ENCODE assay signal across 20 mouse cellular contexts in the genomic region with DNA sequence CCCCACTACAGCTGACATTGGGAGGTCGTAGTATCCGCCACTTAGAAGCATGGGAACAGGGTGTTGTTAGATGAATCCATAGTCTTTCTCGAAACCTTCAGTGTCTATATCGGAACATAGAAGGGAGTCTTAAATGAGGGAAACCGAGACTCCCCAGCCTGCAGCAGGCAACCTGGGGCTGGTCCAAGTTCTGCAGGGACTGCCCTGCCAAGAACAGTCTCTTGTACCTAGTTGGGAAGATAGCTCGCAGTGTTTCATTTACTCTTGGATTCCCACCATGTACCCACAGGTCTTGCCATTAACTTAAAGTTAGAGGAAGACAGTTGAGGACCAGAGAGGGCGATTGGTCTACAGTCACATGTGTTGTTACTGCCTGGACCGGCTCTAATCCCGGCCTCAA. TPM values are rescaled to one million over a fixed set of nuclear protein-coding genes. Genes with fewer than 3 reads are reported as not detected.
DNase-seq lines count a peak whose midpoint lies in the region; ATAC-seq and TF ChIP-seq lines count a peak whose summit lies in the region.
"Had no signal": no experiment of that assay in that cellular context is flagged by ENCODE, and none has a peak within 500 bp of the region (broad histone marks: within the 10 kb centered on the region; RNA-seq: fewer than 3 reads in every experiment).

No protein-coding gene starts in this region.

- DNase-seq in forebrain, embryonic 10.5 days (ENCODE audit: extremely low spot score, low spot score): no peak
- DNase-seq in liver: no peak
- DNase-seq in embryonic facial prominence, embryonic 10.5 days (ENCODE audit: low spot score): no peak
- no peak for DNase-seq in frontal cortex, postnatal 10 days (ENCODE audit: low spot score in 2 of 2)
- DNase-seq: adrenal gland, adult 8-10 months; cerebellum, adult 11-12 months; gastrocnemius, postnatal 10 days; heart, adult 11 months; kidney, adult 8-10 months; layer of hippocampus, postnatal 36 days had no signal

- H3K27ac ChIP-seq in forebrain, embryonic 10.5 days: 0 out of 2 replicates have a peak overlapping the region, but pooled peaks have one; percentile 96
- H3K27ac ChIP-seq in forebrain, embryonic 12.5 days: no peak overlapping the region
- peak overlapping the region; percentile 96 for H3K27ac ChIP-seq in liver, embryonic 12.5 days
- peak overlapping the region; percentile 40; the same call in 1 of the 2 replicates for H3K27ac ChIP-seq in embryonic facial prominence, embryonic 10.5 days (replicated peaks)
- 0 out of 2 replicates have a peak overlapping the region, but pooled peaks have one; percentile 48 for H3K27ac ChIP-seq in limb, embryonic 13.5 days
- H3K27ac ChIP-seq in intestine, postnatal 0 days (ENCODE audit: low read depth, low read length): no peak overlapping the region
- H3K27ac ChIP-seq: macrophage had no signal

- peaks cover 19% of the 10 kb centered on the region for H3K36me3 ChIP-seq in forebrain, embryonic 10.5 days (replicated peaks)
- H3K36me3 ChIP-seq in forebrain, embryonic 12.5 days (replicated peaks): peaks cover 8% of the 10 kb centered on the region
- peaks cover 9% of the 10 kb centered on the region for H3K36me3 ChIP-seq in liver, embryonic 12.5 days
- peaks cover 15% of the 10 kb centered on the region for H3K36me3 ChIP-seq in embryonic facial prominence, embryonic 10.5 days (replicated peaks)
- peaks cover 14% of the 10 kb centered on the region for H3K36me3 ChIP-seq in limb, embryonic 13.5 days
- H3K36me3 ChIP-seq in intestine, postnatal 0 days (ENCODE audit: control insufficient read depth, insufficient read depth): peaks cover 3% of the 10 kb centered on the region

- ATAC-seq in forebrain, embryonic 12.5 days (ENCODE audit: low FRiP score): no peak
- no peak for ATAC-seq in liver, embryonic 12.5 days
- ATAC-seq in limb, embryonic 13.5 days (ENCODE audit: low FRiP score, low read depth): no peak
- ATAC-seq in intestine, postnatal 0 days: no peak
- ATAC-seq: activated CD4-positive, CD25-positive, alpha-beta regulatory T cell, adult 4 months; forebrain, embryonic 13.5 days had no signal

- no peaks in the 10 kb centered on the region for H3K9me3 ChIP-seq in forebrain, embryonic 10.5 days
- no peaks in the 10 kb centered on the region for H3K9me3 ChIP-seq in forebrain, embryonic 12.5 days
- no peaks in the 10 kb centered on the region for H3K9me3 ChIP-seq in liver, embryonic 12.5 days (replicated peaks)
- H3K9me3 ChIP-seq in embryonic facial prominence, embryonic 10.5 days: no peaks in the 10 kb centered on the region
- H3K9me3 ChIP-seq in limb, embryonic 13.5 days: no peaks in the 10 kb centered on the region
- no peaks in the 10 kb centered on the region for H3K9me3 ChIP-seq in intestine, postnatal 0 days (ENCODE audit: control insufficient read depth)
- H3K9me3 ChIP-seq: forebrain, embryonic 13.5 days; hindbrain, embryonic 13.5 days; limb, embryonic 15.5 days had no signal

- H3K4me1 ChIP-seq in forebrain, embryonic 10.5 days: peaks cover 47% of the 10 kb centered on the region
- peaks cover 30% of the 10 kb centered on the region for H3K4me1 ChIP-seq in forebrain, embryonic 12.5 days
- peaks cover 63% of the 10 kb centered on the region for H3K4me1 ChIP-seq in liver, embryonic 12.5 days
- H3K4me1 ChIP-seq in embryonic facial prominence, embryonic 10.5 days: peaks cover 40% of the 10 kb centered on the region
- peaks cover 27% of the 10 kb centered on the region for H3K4me1 ChIP-seq in limb, embryonic 13.5 days
- no peaks in the 10 kb centered on the region; the same call in 1 of the 2 replicates for H3K4me1 ChIP-seq in intestine, postnatal 0 days (replicated peaks; ENCODE audit: control insufficient read depth, insufficient read depth, low read length)

- H3K4me2 ChIP-seq in forebrain, embryonic 12.5 days: no peak overlapping the region
- H3K4me2 ChIP-seq in liver, embryonic 12.5 days: no peak overlapping the region
- no peak overlapping the region for H3K4me2 ChIP-seq in limb, embryonic 13.5 days (replicated peaks)
- H3K4me2 ChIP-seq in intestine, postnatal 0 days (replicated peaks; ENCODE audit: low read depth): no peak overlapping the region
- H3K4me2 ChIP-seq: limb, embryonic 15.5 days had no signal

- H3K4me3 ChIP-seq in forebrain, embryonic 10.5 days: 0 out of 2 replicates have a peak overlapping the region, but pooled peaks have one; percentile 84
- no peak overlapping the region for H3K4me3 ChIP-seq in forebrain, embryonic 12.5 days (replicated peaks)
- H3K4me3 ChIP-seq in liver, embryonic 12.5 days: no peak overlapping the region
- H3K4me3 ChIP-seq in embryonic facial prominence, embryonic 10.5 days: peak overlapping the region; percentile 14; the same call in 1 of the 2 replicates
- H3K4me3 ChIP-seq in limb, embryonic 13.5 days: no peak overlapping the region
- H3K4me3 ChIP-seq in intestine, postnatal 0 days (ENCODE audit: low read depth, low read length): no peak overlapping the region
- H3K4me3 ChIP-seq: forebrain, embryonic 13.5 days; hindbrain, embryonic 13.5 days; layer of hippocampus, adult 2 months had no signal

- no peak overlapping the region for H3K9ac ChIP-seq in forebrain, embryonic 12.5 days
- no peak overlapping the region for H3K9ac ChIP-seq in liver, embryonic 12.5 days
- H3K9ac ChIP-seq in limb, embryonic 13.5 days: no peak overlapping the region
- H3K9ac ChIP-seq in intestine, postnatal 0 days (ENCODE audit: low read depth, low read length): no peak overlapping the region
- H3K9ac ChIP-seq: forebrain, embryonic 13.5 days; limb, embryonic 15.5 days had no signal

- H3K27me3 ChIP-seq in forebrain, embryonic 10.5 days (ENCODE audit: poor library complexity, severe bottlenecking): no peaks in the 10 kb centered on the region
- H3K27me3 ChIP-seq in forebrain, embryonic 12.5 days: no peaks in the 10 kb centered on the region
- no peaks in the 10 kb centered on the region for H3K27me3 ChIP-seq in liver, embryonic 12.5 days (replicated peaks)
- no peaks in the 10 kb centered on the region for H3K27me3 ChIP-seq in embryonic facial prominence, embryonic 10.5 days (replicated peaks; ENCODE audit: low read depth, poor library complexity, severe bottlenecking)
- H3K27me3 ChIP-seq in limb, embryonic 13.5 days: no peaks in the 10 kb centered on the region
- no peaks in the 10 kb centered on the region for H3K27me3 ChIP-seq in intestine, postnatal 0 days (replicated peaks; ENCODE audit: control insufficient read depth, insufficient read depth, low read length)
- H3K27me3 ChIP-seq: forebrain, embryonic 13.5 days; hindbrain, embryonic 13.5 days; limb, embryonic 15.5 days had no signal

- 86% methylated on average over 9 of the region's 9 CpGs for WGBS in forebrain, embryonic 10.5 days
- 90% methylated on average over 9 of the region's 9 CpGs for WGBS in forebrain, embryonic 12.5 days
- 83% methylated on average over 9 of the region's 9 CpGs for WGBS in liver, embryonic 12.5 days (ENCODE audit: insufficient replicate concordance)
- 84% methylated on average over 9 of the region's 9 CpGs for WGBS in embryonic facial prominence, embryonic 10.5 days
- WGBS in limb, embryonic 13.5 days: 83% methylated on average over 9 of the region's 9 CpGs
- WGBS in intestine, postnatal 0 days: 87% methylated on average over 9 of the region's 9 CpGs

- no peak for TF ChIP-seq CTCF in intestine, postnatal 0 days (IDR thresholded peaks at IDR 0.05; ENCODE audit: low read depth)

RNA-seq across cellular contexts. Expression of gene Csnk1g2, which starts 2.3 kb away (rescaled TPM):
- 123 and 133 TPM in 2 replicates for polyA plus RNA-seq in forebrain, embryonic 10.5 days (2016; fragmentation: Nextera tagmentation; extraction: Ambion mirVana)
- 146 and 161 TPM in 2 replicates for polyA plus RNA-seq in forebrain, embryonic 12.5 days (2016; fragmentation: Nextera tagmentation; extraction: Ambion mirVana)
- 106 TPM in 2 replicates for polyA plus RNA-seq in liver, embryonic 12.5 days (2016; fragmentation: Nextera tagmentation; extraction: Ambion mirVana)
- 198 TPM in 2 replicates for polyA plus RNA-seq in embryonic facial prominence, embryonic 10.5 days (2016; fragmentation: Nextera tagmentation; extraction: Ambion mirVana)
- polyA plus RNA-seq in limb, embryonic 13.5 days (2015; fragmentation: Nextera tagmentation; extraction: Ambion mirVana): 148 and 159 TPM in 2 replicates
- polyA plus RNA-seq in intestine, postnatal 0 days (2015; fragmentation: Nextera tagmentation; extraction: Ambion mirVana): 97.5 and 99.2 TPM in 2 replicates

RNA-seq across cellular contexts. Expression of gene Gm49322, which starts 14.5 kb away (rescaled TPM):
- 4.7 and 5.6 TPM in 2 replicates for polyA plus RNA-seq in forebrain, embryonic 10.5 days (2016; fragmentation: Nextera tagmentation; extraction: Ambion mirVana)
- 5.9 and 6.6 TPM in 2 replicates for polyA plus RNA-seq in forebrain, embryonic 12.5 days (2016; fragmentation: Nextera tagmentation; extraction: Ambion mirVana)
- 2.6 and 3.0 TPM in 2 replicates for polyA plus RNA-seq in liver, embryonic 12.5 days (2016; fragmentation: Nextera tagmentation; extraction: Ambion mirVana)
- 5.7 and 6.4 TPM in 2 replicates for polyA plus RNA-seq in embryonic facial prominence, embryonic 10.5 days (2016; fragmentation: Nextera tagmentation; extraction: Ambion mirVana)
- polyA plus RNA-seq in limb, embryonic 13.5 days (2015; fragmentation: Nextera tagmentation; extraction: Ambion mirVana): 3.7 and 5.6 TPM in 2 replicates
- polyA plus RNA-seq in intestine, postnatal 0 days (2015; fragmentation: Nextera tagmentation; extraction: Ambion mirVana): 2.3 and 2.6 TPM in 2 replicates
- polyA plus RNA-seq: macrophage had no signal

RNA-seq across cellular contexts. Expression of gene Adat3, which starts 17.7 kb away (rescaled TPM):
- polyA plus RNA-seq in forebrain, embryonic 10.5 days (2016; fragmentation: Nextera tagmentation; extraction: Ambion mirVana): 10.7 and 11.9 TPM in 2 replicates
- 5.3 and 6.0 TPM in 2 replicates for polyA plus RNA-seq in forebrain, embryonic 12.5 days (2016; fragmentation: Nextera tagmentation; extraction: Ambion mirVana)
- polyA plus RNA-seq in liver, embryonic 12.5 days (2016; fragmentation: Nextera tagmentation; extraction: Ambion mirVana): 7.0 and 7.4 TPM in 2 replicates
- polyA plus RNA-seq in embryonic facial prominence, embryonic 10.5 days (2016; fragmentation: Nextera tagmentation; extraction: Ambion mirVana): 10.9 and 14.1 TPM in 2 replicates
- 7.6 and 8.8 TPM in 2 replicates for polyA plus RNA-seq in limb, embryonic 13.5 days (2015; fragmentation: Nextera tagmentation; extraction: Ambion mirVana)
- 5.4 and 6.6 TPM in 2 replicates for polyA plus RNA-seq in intestine, postnatal 0 days (2015; fragmentation: Nextera tagmentation; extraction: Ambion mirVana)

RNA-seq across cellular contexts. Expression of gene Scamp4, which starts 17.7 kb away (rescaled TPM):
- 91.5 and 93.0 TPM in 2 replicates for polyA plus RNA-seq in forebrain, embryonic 10.5 days (2016; fragmentation: Nextera tagmentation; extraction: Ambion mirVana)
- 63.7 and 67.8 TPM in 2 replicates for polyA plus RNA-seq in forebrain, embryonic 12.5 days (2016; fragmentation: Nextera tagmentation; extraction: Ambion mirVana)
- 63.3 and 65.2 TPM in 2 replicates for polyA plus RNA-seq in liver, embryonic 12.5 days (2016; fragmentation: Nextera tagmentation; extraction: Ambion mirVana)
- polyA plus RNA-seq in embryonic facial prominence, embryonic 10.5 days (2016; fragmentation: Nextera tagmentation; extraction: Ambion mirVana): 84.8 and 88.2 TPM in 2 replicates
- polyA plus RNA-seq in limb, embryonic 13.5 days (2015; fragmentation: Nextera tagmentation; extraction: Ambion mirVana): 83.9 and 92.0 TPM in 2 replicates
- 86.5 and 88.5 TPM in 2 replicates for polyA plus RNA-seq in intestine, postnatal 0 days (2015; fragmentation: Nextera tagmentation; extraction: Ambion mirVana)

RNA-seq across cellular contexts. Expression of gene Abhd17a, which starts 30.2 kb away (rescaled TPM):
- polyA plus RNA-seq in forebrain, embryonic 10.5 days (2016; fragmentation: Nextera tagmentation; extraction: Ambion mirVana): 71.8 and 75.5 TPM in 2 replicates
- polyA plus RNA-seq in forebrain, embryonic 12.5 days (2016; fragmentation: Nextera tagmentation; extraction: Ambion mirVana): 84.2 and 89.6 TPM in 2 replicates
- 86.4 and 88.9 TPM in 2 replicates for polyA plus RNA-seq in liver, embryonic 12.5 days (2016; fragmentation: Nextera tagmentation; extraction: Ambion mirVana)
- 79.8 and 84.9 TPM in 2 replicates for polyA plus RNA-seq in embryonic facial prominence, embryonic 10.5 days (2016; fragmentation: Nextera tagmentation; extraction: Ambion mirVana)
- 80.9 and 83.0 TPM in 2 replicates for polyA plus RNA-seq in limb, embryonic 13.5 days (2015; fragmentation: Nextera tagmentation; extraction: Ambion mirVana)
- 116 and 117 TPM in 2 replicates for polyA plus RNA-seq in intestine, postnatal 0 days (2015; fragmentation: Nextera tagmentation; extraction: Ambion mirVana)

Comparison
In these comparisons a context has a peak if more than half of its experiments do, and no peak if none do; other contexts are left out.
1. H3K27ac ChIP-seq: peak in forebrain, embryonic 10.5 days (single experiment), liver, embryonic 12.5 days (single experiment), embryonic facial prominence, embryonic 10.5 days (single experiment) and limb, embryonic 13.5 days (single experiment); none in forebrain, embryonic 12.5 days (single experiment) and intestine, postnatal 0 days (single experiment).
2. H3K4me3 ChIP-seq: peak in forebrain, embryonic 10.5 days (single experiment) and embryonic facial prominence, embryonic 10.5 days (single experiment); none in forebrain, embryonic 12.5 days (single experiment), liver, embryonic 12.5 days (single experiment), limb, embryonic 13.5 days (single experiment) and intestine, postnatal 0 days (single experiment).